Mouse (Mus musculus) brown adipose tissue, adult 24 weeks (tissue): Measurements from ENCODE around the gene Vps45. TPM values are rescaled to one million over a fixed set of nuclear protein-coding genes. Genes with fewer than 3 reads are reported as not detected.

Experiments
- H3K27ac ChIP-seq: fragments of 200-500 bp; replicated peaks from 2 replicates; pipeline ENCODE4 v1.5.1; 2012; ENCODE audit warnings: low read depth, mild to moderate bottlenecking, low read length
- H3K4me1 ChIP-seq: fragments of 200-500 bp; 2 replicates; pipeline ENCODE4 v1.6.1; 2012; ENCODE audit warnings: low read length, mixed read lengths; ENCODE audit not compliant: control insufficient read depth, insufficient read depth, insufficient read length
- H3K4me3 ChIP-seq: fragments of 200-500 bp; 2 replicates; pipeline ENCODE4 v1.5.1; 2012; ENCODE audit warnings: low read depth, mild to moderate bottlenecking, low read length, moderate library complexity; ENCODE audit not compliant: insufficient read depth
- polyA plus RNA-seq: library from polyadenylated mRNA; stranded (reverse); fragments of >200 nt; gene quantifications from 2 replicates; pipeline ENCODE4 v1.2.4, GENCODE M21; 2012; ENCODE audit not compliant: missing spikeins, insufficient read depth, insufficient read length

Gene Vps45
- polyA plus RNA-seq, 1 experiment, result 23.7 TPM

GRCm38 (mm10) chr3:96000921-96001501, 57.3 kb downstream of the Vps45 start:
- peaks cover 7% of the 10 kb centered on the region for H3K4me1 ChIP-seq
- H3K27ac ChIP-seq, result 0 out of 2 replicates have a peak overlapping the region, but pooled peaks have one; percentile 34
- H3K4me3 ChIP-seq, result no peak overlapping the region

GRCm38 (mm10) chr3:96000080-96000632, 58.1 kb downstream of the Vps45 start:
- Histone ChIP-seq H3K27ac (peak overlapping the region; percentile 25; the same call in 1 of the 2 replicates), H3K4me1 (peaks cover 7% of the 10 kb centered on the region), H3K4me3 (no peak overlapping the region)

- no peak overlapping the region for H3K27ac ChIP-seq
- peaks cover 7% of the 10 kb centered on the region for H3K4me1 ChIP-seq
- no peak overlapping the region for H3K4me3 ChIP-seq
These were observed 58.8 kb downstream of the Vps45 start for GRCm38 (mm10) chr3:95999308-96000079.

- peak overlapping the region; percentile 54; the same call in 1 of the 2 replicates for H3K27ac ChIP-seq
- H3K4me1 ChIP-seq, result peaks cover 8% of the 10 kb centered on the region
These were observed 61.0 kb downstream of the Vps45 start for GRCm38 (mm10) chr3:95997203-95997721.

GRCm38 (mm10) chr3:95996451-95997073, 61.7 kb downstream of the Vps45 start:
- Histone ChIP-seq H3K27ac (peak overlapping the region; percentile 82), H3K4me3 (peak overlapping the region; percentile 92), H3K4me1 (peaks cover 10% of the 10 kb centered on the region)

More at GRCm38 (mm10) chr3:95997203-95997721, 61.0 kb downstream of the Vps45 start:
- H3K4me3 ChIP-seq, result peak overlapping the region; percentile 10; the same call in 1 of the 2 replicates

- Histone ChIP-seq H3K27ac (peak within 1 kb of the TSS; percentile 87), H3K4me1 (peaks cover 6% of the 10 kb centered on the region), H3K4me3 (peak within 1 kb of the TSS; percentile 92)
These were observed 62.4 kb downstream of the Vps45 start, which contains the start of gene Plekho1 for GRCm38 (mm10) chr3:95995802-95996428. Gene Plekho1, minus strand, starts transcription at chr3:95996001.

GRCm38 (mm10) chr3:95994975-95995801, 63.1 kb downstream of the Vps45 start:
- Histone ChIP-seq H3K4me1 (peaks cover 4% of the 10 kb centered on the region), H3K4me3 (peak overlapping the region; percentile 92), H3K27ac (peak overlapping the region; percentile 87)

- H3K4me3 ChIP-seq, result peak overlapping the region; percentile 92
- peak overlapping the region; percentile 87 for H3K27ac ChIP-seq
- H3K4me1 ChIP-seq, result peaks cover 4% of the 10 kb centered on the region; the same call in 1 of the 2 replicates
These were observed 63.9 kb downstream of the Vps45 start for GRCm38 (mm10) chr3:95994381-95994846.

GRCm38 (mm10) chr3:95993881-95994280, 64.4 kb downstream of the Vps45 start:
- peak overlapping the region; percentile 87 for H3K27ac ChIP-seq
- H3K4me1 ChIP-seq, result peaks cover 4% of the 10 kb centered on the region; the same call in 1 of the 2 replicates
- peak overlapping the region; percentile 92 for H3K4me3 ChIP-seq

- peaks cover 4% of the 10 kb centered on the region; the same call in 1 of the 2 replicates for H3K4me1 ChIP-seq
- peak overlapping the region; percentile 87 for H3K27ac ChIP-seq
- H3K4me3 ChIP-seq, result peak overlapping the region; percentile 92
These were observed 65.2 kb downstream of the Vps45 start for GRCm38 (mm10) chr3:95992990-95993603.

GRCm38 (mm10) chr3:95990413-95990941, 67.8 kb downstream of the Vps45 start:
- Histone ChIP-seq H3K4me1 (peaks cover 8% of the 10 kb centered on the region; the same call in 1 of the 2 replicates), H3K4me3 (no peak overlapping the region), H3K27ac (peak overlapping the region; percentile 81)

- Histone ChIP-seq H3K27ac (no peak overlapping the region), H3K4me3 (no peak overlapping the region), H3K4me1 (peaks cover 8% of the 10 kb centered on the region; the same call in 1 of the 2 replicates)
These were observed 69.3 kb downstream of the Vps45 start for GRCm38 (mm10) chr3:95988969-95989368.

- Histone ChIP-seq H3K27ac (peak overlapping the region; percentile 57; the same call in 1 of the 2 replicates), H3K4me1 (peaks cover 8% of the 10 kb centered on the region; the same call in 1 of the 2 replicates)
These were observed 70.1 kb downstream of the Vps45 start for GRCm38 (mm10) chr3:95988138-95988537.

More at GRCm38 (mm10) chr3:95988138-95988537, 70.1 kb downstream of the Vps45 start:
- H3K4me3 ChIP-seq, result no peak overlapping the region
